Mouse (Mus musculus): ENCODE measurements around the gene 4930519P11Rik.

4930519P11Rik gene

DNA sequence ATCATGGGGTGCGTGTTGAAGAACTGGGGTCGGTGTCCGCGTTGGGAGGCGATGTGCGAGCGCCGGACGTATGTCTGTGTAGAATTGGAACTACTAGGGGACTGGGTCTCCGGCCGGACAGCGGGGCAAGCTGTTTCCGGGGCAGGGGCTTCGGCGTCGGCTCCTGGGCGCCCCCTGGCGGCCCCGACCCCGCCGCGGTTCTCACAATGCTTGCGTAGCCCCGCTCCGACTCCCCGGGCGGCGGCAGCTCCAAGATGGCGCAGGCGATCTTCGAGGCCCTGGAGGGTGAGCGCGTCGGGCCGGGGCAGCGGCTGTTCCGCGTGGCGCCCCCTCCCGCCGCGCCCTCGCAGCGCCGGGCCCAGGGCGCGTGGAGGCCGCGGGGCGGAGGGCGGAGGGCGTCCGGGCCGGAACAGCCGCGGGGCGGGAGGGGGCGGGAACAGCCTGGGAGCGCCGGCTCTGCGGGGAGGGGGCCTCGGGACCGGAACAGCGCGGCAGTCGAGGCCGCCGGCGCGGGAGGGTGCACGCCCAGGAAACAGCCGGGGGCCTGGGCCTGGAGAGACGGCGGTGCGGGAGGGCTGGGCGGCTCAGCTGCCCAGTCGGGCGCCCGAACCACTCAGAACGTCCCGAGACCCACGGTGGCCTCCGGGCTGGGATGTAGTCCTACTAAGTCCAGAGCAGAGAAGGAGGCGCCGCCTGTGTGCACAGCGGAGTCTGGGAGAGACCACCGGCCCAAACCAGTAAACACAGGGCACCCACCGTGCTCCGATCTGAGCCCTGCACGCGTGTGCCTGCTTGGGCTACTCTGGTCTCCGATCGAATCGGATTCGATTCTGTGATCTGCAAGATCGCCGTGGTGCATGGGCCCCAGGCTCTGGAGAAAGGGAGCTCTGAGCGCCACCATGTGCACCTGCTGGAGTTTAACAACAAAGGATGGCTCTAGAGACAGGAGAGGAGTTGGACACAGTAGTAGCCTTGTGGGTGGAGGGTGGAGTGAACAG lies at the start of gene 4930519P11Rik, which contains the start of gene Zfp341:
4930519P11Rik (minus strand) TSS at position 320 of the 998 bp plus-strand sequence.
Zfp341 (plus strand) TSS at position 180 of the 998 bp plus-strand sequence.
- peak; percentile 94 for DNase-seq (ENCODE audit: low read depth)

DNA sequence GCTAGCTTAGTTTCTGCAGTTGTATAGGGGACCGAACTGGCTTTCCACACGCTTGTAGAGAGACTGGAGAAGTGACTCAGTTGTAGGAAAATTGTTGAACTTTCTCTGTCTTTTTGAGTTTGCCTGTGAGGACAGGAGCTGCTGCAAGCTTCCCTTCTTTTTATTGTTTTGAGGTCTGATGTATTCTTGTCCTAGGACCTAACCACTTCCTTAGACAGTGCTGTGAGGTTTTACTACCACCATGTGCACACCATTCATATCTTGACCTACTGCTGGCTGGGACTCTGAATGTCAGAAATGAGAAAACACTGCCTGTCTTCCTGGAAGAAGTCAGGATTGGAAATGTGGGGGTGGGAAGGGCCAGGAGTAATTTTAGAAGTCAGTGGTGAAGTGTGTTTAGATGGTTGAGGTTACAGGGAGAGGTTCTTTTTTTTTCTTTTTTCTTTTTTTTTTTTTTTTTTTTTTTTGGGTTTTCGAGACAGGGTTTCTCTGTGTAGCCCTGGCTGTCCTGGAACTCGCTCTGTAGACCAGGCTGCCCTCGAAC lies 46.4 kb upstream of the 4930519P11Rik start:
- DNase-seq (ENCODE audit: low read depth) = peak; percentile 61

DNA sequence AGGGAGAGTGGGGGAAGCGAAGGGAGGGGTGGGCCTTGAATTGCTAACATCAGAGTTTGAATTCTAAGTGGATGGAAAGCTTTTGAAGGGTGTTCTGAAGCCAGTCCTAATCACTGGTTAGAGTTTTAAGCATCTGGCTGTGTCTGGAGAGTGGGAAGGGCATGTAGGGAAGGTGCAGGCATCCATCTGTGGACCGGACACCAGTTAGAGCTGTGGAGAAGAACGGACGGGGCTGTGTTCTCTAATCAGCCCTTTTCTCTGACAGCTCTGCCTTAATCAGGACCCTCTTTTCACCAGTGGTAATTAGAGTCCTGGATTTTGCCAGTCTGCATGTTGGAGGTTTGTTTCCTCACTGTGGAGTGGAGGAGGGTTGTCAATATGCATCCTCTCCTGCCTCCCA lies 45.8 kb upstream of the 4930519P11Rik start:
- no peak for DNase-seq (ENCODE audit: low read depth)

DNA sequence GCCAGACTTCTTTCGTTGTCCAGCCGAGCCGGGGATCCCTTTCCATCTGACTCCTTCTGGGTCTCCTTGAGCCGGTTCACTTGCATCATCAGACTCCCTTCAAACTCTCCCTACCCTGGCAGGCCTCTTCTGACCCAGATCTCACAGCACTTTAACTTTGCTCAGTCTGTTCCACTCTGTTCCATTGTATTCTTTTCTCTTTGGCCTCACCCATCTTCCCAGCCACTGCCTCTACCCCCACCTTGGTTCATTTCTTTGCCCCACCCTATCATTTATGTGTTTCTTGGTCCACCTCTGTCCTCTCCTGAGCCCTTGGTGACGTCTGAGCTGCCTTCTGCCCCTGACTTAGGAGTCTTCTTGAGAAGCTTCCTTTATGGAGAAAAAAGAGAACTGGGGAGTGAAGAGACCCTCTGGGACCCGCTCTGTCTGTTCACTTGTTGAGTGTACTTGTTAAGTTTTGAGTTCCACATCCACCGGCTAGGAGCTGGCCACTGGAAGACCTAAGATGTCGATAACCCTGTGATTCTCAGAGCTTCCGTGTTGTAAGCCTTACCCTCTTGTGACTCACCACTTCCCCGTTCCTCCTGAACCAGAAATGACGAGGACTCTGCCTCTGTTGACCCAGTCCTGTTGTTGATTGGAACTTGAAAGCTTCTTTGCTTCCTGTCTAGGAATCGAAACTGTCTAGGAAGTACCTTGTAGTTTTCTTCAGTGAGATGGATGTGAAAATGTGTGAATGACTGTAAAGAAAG lies 44.4 kb upstream of the 4930519P11Rik start:
- peak; percentile 92 for DNase-seq (ENCODE audit: low read depth)

DNA sequence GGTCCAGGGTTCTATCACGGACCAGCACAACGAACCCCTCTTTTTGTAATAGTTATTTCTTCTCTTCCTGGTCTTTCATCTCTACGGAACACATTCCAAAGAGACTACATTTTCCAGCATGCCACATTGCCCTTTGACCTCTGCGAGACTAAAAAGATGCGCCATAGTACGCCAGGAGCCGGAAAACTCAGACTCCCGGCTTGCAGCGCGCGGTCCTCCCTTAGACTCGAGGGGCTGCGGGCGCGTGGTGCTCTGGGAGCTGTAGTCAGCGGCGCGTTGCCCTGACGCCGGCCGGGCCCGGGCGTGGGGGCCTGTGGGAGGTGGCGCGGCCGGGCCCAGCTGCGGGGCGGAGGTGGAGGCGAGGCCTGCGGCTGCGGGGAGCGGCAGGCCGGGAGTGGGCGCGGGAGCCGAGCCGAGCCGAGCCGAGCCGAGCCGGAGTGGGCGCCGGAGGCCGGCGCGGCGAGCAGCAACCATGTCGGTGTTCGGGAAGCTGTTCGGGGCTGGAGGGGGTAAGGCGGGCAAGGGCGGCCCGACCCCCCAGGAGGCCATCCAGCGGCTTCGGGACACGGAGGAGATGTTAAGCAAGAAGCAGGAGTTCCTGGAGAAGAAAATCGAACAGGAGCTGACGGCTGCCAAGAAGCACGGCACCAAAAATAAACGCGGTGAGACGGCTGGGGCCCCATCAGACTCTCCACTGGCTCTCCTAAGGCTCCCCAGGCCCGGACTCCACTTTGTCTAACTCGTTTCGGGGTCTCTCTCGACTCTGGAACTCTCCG lies 43.7 kb upstream of the 4930519P11Rik start:
- peak; percentile 97 for DNase-seq (ENCODE audit: low read depth)

DNA sequence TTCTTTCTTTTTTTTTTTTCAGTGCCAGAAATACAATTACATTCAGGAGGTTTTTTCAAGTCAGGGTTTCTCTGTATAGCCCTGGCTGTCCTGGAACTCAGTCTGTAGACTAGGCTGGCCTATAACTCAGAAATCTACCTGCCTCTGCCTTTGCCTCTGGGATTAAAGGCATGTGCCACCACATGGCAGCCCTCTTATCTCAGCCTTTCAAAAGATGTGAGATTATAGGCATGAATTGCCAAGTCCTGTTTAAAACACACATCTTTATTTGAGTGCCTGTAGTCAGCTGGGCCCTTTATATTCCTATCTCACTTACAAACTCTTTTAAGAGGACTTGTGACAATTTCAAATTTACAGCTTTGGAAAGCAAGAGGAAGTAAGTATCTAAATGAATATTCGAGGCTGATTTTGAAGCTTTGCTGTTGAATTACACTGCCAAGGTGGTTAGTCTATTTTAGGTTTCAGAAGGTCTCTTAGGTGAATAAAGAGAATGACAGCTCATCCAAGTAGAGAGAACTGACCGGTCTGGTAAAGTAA lies 42.7 kb upstream of the 4930519P11Rik start:
- DNase-seq (ENCODE audit: low read depth) = no peak

DNA sequence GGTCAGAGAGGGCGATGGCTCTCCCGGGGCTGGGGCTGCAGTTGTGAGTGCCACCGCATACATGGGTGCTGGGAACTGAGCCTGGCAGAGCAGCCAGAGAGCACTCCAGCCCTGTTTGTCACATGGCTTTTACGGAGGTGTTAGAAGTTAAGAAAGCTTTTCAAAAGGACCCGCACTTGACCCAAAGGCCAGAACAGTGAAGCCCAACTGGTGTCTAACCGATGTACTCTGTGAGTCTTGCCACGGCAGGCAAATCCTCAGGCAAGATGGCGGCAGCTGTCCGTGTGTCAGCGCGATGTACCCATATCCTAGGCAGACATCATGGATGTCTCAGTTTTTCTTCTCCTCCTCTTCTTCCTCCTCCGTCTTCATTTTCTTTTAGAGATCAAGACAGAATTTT lies 41.7 kb upstream of the 4930519P11Rik start:
- no peak for DNase-seq (ENCODE audit: low read depth)

DNA sequence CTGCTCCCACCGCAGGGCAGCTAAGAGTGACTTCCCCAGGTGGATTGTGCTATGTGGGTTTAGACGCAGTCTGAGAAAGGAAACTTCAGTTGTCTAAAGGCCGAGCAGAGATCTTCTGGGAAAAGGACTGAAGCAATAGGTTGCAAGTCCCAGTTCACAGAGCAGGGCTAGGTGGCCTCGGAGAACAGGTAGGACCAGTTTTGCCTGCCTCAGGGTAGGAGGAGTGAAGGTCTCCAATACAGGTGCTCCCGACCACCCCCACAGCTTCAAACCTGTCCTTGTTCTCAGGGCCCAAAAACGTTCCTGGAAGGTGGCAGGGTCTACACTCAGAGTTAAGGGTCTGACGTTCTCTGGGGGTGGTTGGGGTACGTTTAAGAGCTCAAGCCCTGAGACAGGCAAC lies 38.1 kb upstream of the 4930519P11Rik start, which contains the start of gene Chmp4b:
Chmp4b (plus strand) TSS at position 343 of the 400 bp plus-strand sequence.
- no peak for DNase-seq (ENCODE audit: low read depth)

DNA sequence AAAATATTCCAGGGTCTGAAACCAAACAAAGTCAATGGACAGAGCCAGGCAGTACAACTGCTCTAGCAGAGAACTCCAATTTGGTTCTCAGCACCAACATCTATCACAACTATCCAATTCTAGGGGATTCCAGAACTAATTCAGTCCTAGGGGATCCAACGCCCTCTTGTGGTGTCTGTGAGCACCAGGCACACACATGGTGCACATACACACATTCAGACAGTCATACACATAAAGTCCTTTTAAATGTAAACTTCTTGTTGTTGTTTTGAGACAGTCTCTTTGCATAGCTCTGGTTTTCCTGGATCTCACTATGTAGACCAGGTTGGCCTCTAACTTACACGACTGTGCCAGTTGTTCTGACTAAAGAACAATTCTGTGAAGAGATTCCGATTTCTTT lies 37.2 kb upstream of the 4930519P11Rik start:
- DNase-seq (ENCODE audit: low read depth) = no peak

DNA sequence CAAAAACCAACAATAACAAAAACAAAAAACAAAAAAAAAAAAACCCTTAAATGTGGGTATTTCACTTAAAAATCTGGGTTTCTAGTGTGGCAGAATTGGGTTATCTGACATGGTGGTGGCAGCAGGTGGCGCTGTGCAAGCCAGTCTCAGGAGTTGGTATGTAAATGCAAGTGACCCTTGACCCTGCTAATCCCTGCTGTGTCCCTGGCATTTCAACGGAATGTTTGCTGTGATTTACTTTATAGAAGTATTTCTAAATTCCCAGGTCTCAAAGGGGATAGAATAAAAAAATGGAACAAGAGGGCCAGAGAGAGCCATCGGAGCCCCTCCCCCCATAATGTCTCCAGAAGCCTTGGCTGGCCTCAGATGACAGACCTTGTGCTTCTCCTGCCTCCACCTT lies 34.8 kb upstream of the 4930519P11Rik start:
- peak; percentile 57 for DNase-seq (ENCODE audit: low read depth)

DNA sequence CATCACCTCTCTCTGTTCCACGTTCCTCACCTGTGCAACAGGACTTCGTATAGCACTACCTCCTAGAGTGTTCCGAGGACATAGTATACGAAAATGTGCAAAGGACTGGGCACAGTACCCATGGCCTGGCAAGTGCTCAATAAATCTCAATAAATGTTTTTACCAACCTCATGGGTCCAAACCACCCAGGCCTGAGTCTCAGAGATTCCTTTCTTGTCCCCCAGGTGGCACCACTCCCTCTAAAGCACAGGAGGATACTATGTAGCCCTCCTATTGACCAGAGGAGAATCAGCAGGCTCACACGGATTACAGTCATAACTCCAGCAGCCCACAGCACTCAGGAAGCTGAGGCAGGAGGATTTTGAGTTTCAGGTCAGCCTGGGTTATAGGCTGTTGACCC lies 33.4 kb upstream of the 4930519P11Rik start:
- peak; percentile 34 for DNase-seq (ENCODE audit: low read depth)

DNA sequence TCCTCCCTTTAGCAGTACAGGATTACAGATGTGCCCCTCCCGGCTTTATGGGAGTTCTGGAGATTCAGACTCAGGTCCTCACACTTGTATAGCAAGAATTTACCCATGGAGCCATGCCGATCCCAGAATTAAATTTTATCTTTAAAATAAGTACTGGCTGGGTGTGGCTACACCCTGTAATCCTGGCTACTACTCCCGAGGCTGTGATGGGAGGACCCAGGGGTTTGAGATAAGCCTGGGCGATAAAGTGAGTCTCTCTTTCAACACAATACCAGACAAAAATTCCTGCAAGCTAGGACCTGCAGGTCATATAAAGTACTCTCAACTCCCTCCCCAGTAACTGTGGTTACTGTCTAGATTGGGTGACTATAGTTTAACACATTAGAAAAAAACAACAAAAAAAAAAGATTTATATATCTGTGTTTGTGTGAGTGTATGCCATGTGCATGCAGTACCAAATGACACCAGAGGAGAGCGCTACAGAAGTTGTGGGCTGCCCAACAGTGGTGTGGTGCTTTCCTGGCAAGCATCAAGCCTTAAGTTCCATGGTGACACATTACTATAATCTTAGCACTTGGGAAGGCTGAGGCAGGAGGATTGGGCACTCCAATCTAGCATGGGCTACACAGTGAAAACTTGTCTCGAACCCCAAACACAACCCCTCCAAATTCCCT lies 29.6 kb upstream of the 4930519P11Rik start:
- DNase-seq (ENCODE audit: low read depth) = no peak

DNA sequence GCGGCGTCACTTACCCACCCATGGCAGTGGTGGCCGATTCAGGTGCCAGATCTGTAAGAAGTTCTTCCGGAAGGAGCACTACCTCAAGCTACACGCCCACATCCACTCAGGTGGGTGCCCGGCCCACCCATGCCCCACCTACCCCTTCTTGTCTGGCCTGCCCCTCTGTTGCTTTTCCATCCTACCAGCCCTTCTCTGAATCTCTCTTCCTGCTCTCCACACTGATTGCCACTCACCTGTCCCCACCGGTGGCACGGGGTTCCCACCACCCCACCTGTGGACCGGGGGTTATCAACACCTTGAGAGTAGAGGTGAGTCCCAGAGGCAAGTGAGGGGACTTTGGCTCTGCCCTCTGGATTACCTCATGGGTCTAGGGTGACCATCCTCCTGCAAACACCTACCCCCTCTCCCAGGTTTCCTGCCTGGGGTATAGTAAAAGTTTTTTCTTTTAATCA lies 28.8 kb upstream of the 4930519P11Rik start:
- DNase-seq (ENCODE audit: low read depth) = no peak

DNA sequence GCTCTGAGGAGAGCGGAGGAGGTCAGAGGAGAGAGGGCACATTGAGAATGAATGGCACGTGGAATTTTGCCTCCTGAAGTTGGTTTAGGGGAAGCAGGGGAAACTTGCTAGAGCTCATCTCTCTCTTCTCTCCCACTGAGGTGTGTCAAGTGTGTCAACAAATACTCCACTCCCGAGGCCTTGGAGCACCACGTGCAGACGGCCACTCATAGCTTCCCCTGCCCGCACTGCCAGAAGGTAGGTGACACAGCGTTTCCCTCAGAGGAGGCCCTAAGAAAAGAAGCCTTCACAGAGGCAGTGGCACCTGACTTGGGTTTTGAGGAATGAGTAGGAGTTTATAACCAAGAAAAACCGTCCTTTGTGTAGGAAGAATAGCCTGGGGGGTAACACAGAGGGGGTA lies 27.9 kb upstream of the 4930519P11Rik start:
- DNase-seq (ENCODE audit: low read depth) = no peak

DNA sequence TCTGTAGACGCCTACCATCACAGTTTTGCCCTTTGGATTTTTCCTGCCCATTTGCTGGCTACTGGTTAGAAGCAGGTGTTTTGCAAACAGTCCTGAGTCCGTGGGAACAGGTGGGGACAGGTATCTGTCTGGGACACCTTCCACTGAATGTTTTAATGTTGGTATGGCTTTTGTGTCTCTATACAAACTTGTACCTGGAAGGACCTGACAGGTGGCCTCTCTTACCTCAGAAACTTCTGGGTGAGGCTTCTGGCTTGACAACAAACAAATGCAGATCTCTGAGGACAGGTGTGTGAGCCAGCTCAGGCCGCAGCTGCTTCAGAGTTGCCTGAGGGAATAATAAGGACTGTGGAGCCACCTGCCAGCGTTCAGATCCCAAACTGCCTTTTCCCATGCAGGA lies 25.9 kb upstream of the 4930519P11Rik start:
- no peak for DNase-seq (ENCODE audit: low read depth)

DNA sequence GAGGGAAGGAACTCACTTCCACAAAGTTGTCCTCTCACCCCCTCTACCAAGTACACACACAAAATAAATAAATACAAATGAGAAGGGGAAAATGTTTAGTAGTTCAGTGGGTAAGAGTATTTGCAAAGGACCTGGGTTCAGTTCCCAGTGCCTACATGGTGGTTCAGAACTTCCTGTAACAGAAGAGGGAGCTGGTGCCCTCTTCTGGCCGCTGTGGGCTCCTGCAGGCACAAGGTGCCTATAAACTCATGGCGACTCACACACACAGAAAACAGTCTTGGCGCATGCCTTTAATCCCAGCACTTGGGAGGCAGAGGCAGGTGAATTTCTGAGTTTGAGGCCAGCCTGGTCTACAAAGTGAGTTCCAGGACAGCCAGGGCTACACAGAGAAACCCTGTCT lies 25.3 kb upstream of the 4930519P11Rik start:
- no peak for DNase-seq (ENCODE audit: low read depth)

DNA sequence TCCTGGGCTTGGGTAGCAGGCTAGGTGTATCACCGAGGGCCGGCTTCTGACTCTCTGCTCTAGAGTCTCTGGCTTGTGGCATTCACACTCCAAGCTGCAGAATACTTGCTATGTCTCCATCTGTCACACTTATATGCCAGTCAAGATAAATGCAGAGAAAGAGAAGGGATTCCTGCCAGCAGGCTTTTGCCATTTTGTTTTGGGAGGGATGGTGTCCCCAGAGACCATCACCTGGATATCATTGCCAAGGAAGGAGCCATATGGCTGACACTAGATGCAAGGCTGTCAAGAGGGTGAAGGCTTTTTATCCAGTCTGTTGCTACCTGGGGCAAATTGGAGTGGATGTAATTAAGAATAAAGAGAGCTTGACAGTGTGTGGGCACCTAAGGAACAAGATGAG lies 22.6 kb upstream of the 4930519P11Rik start:
- DNase-seq (ENCODE audit: low read depth) = no peak

DNA sequence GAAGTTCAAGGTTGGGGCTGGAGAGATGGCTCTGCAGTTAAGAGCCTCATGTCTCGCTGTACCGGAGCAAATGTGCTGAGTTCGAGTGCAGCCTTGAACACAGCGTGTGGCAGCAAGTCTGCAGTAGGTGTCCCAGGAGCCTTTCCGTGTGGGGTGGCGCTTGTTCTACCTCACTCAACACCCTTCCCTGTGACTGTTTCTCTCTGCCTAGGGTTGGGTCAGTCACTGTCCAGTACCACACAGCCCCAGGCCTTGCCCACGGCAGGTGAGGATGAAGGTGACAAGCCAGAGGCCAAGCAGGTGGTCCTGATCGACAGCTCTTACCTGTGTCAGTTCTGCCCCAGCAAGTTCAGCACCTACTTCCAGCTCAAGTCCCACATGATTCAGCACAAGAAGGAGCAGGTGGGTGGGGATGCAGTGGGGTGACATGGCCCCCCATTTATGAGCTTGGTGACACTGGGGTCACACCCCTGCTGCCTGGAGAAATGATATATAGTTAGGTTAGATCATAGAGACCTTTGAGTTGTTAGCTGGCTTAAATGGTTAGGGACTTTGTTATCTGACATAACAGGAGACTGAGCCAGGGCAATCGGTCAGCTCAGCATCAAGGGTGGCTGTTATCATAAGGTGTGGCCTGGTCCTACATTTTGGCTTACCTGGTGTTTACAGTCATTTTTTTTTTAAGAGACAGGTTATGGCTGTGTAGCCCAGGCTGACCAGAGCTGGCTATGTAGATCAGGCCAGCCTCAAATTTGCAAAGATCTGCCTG lies 20.8 kb upstream of the 4930519P11Rik start:
- no peak for DNase-seq (ENCODE audit: low read depth)

DNA sequence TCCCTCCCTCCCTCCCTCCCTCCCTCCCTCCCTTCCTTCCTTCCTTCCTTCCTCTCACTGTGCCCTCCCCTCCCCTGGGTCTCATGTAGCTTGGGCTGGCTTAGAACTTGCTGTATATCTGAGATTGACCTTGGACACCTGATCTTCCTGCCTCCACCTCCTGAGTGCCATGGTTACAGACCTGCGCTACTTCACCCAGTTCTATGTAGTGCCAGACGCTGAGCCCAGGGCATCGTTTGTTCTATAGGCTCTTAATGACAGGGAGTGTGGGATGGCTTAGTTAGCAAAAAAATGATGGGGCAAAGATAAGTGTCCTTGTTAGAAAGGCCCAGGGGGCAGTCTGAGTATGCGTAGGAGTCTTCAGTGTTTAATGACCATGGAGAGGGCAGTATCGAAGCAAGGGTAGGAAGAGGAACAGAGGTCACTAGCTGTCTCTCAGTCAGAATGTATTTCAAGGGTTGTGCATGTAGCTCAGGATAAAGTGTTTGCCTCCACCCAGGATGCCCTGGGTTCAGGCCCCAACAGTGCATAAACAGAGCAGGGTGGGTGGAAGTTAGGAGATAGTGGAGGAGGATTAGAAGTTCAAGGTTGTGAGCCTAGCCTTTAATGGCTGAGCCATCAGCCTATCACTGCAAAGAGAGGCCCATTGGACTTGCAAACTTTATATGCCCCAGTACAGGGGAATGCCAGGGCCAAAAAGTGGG lies 20.0 kb upstream of the 4930519P11Rik start:
- no peak for DNase-seq (ENCODE audit: low read depth)

All from naive thymus-derived CD4-positive, alpha-beta T cell, adult 2 months (primary cell).